Mouse (Mus musculus): ENCODE measurements around the gene Igdcc3.

Gene Igdcc3

DNA sequence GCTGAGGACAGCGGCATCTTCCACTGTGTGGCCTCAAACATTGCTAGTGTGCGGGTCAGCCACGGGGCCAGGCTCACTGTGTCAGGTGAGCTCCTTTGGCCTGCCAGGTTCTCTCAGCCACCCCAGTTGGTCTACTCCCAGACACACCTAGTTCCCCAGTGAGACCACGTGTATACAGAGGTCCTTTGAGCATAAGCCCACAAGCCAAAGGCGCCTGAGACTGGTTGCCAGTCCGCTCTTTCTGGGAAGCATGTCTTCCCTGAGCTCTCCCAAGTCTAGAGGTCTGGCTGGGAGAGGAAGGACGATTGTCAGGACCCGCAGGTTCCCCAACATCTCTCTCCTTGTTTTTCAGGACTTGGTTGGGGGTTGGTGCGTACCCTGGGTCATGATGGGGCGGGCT is 36.9 kb downstream of the Igdcc3 start:
- no peak for DNase-seq (ENCODE audit: low spot score)

DNA sequence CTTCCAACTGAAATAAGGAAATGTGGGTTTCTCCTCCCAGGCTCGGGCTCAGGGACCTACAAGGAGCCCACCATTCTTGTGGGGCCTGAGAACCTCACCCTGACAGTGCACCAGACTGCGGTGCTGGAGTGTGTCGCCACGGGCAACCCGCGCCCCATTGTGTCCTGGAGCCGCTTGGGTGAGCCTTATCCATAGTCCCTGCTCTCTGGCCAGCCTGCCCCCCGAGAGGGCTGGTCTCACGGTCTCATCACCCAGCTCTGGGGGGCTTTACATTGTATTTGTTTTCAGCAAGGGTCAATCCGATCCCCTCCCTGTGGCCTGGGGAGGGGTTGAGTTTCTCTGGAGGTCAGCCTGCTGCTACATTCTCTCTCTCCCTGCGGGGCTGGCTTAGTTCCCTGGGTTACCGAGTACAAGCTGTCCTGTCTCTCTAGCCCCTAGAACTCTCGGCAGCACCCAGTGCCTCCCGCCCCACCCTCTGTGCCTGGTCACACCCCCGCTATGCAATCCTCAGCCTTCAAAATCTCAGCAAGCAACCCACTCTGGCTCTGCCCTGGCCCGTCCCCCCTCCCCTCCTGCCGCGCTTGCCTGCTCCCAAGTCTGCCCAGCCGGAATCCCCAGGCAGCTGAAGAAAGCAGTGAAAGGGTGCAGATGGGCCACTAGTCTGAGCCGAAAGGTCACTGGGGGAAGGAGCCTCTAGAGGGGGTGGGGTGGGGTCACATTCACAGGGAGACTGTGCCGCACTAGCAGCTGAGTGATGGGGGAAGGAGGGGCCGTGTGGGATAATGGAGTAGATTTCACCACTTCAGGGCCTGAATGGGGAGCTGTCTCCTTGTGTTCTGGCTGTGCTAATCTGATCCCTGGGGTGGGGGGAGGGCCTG is 37.6 kb downstream of the Igdcc3 start:
- DNase-seq (ENCODE audit: low spot score) = no peak

- DNase-seq (ENCODE audit: low spot score) = no peak
Observed at GRCm38 (mm10) chr9:65179817-65180624, 39.0 kb downstream of the Igdcc3 start.

DNA sequence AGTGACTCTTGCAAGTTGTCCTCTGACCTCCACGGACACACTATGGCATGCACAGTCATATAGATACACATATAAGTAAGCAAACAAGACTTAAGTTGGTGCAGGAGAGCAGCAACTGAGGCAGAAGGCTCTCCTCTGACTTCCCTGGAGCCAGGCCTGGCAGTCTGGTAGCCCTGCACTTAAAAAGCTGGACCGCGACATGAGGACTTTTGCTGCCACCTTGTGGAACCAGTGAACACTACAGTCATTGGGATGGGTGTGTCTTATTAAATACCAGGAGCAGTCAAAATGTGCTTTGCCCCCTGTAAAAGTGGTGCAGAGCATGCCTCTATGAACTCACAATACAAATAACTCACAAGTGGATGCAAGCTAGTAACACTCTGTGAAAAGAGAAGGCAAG is 47.6 kb downstream of the Igdcc3 start:
- DNase-seq (ENCODE audit: low spot score) = peak; percentile 92

DNA sequence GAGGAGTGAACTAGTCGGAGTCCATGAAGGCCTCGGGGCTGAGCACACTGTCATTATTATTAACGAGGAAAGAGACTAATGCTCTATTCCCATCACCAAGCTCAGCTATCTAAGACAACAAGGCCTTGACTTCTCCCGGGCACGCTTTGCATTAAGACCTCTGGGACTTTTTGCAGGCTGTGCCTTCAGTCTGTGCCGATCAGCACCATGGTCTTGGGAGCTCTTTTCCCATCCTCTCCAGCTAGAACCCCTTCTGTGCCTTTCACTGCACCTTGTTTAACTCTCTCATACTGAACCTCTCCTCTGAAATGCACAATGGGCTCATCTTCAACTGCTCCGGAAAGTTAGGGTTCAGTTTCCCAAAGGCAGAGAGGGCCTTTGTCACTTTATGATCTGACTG is 49.3 kb downstream of the Igdcc3 start:
- DNase-seq (ENCODE audit: low spot score) = no peak

GRCm38 (mm10) chr9:65191389-65191754 is 50.4 kb downstream of the Igdcc3 start:
- no peak for DNase-seq (ENCODE audit: low spot score)

DNA sequence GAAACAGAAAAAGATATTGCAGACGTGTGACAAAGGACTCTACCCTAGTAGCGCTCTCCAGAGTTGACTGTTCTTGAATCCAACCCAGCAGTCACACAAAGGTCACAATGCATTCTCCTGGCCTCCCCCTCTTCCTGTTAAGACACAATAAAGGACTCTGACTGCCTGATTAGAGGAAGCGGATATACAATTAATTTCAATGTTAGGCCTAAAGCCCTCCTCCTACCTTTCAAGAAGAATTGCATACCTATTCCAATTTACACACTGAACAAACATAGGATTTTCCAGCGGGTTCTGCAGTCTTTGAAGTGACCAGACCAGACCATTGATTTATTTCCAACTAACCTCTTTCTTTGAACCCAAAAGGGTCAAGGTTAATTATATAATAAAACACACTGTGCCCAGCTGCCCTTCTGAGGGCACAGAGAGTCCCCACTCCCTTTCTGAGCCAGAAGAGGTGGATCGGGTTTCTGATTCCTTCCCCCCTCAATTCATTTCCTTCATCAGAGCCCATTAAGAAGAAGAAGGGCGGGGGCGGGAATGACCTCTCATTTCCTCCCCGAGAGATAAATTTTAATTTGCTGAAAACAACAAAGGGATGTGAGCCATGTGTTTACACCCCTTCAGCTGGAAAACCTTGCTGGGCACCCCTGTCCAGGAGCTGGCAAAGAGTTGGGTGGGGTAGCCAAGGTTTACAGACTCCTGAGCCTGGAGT is 50.9 kb downstream of the Igdcc3 start:
- DNase-seq (ENCODE audit: low spot score) = no peak

DNA sequence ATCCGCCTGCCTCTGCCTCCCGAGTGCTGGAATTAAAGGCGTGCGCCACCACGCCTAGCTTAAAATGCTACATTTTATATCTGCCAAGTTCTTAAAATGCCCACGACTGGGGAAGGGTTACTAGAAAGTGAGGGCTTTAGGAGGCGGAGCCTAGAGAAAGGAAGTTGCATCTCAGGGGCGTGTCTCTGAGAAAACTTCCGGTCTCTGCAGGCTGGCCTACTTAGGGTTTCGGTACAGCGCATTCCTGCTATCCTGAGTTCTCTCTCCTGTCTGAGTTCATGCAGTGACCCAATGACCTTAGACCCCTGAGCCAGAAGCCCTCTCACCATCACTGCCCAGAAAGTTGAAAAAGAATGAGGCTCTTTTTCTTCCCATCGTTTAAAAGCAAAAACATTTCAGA is 52.2 kb downstream of the Igdcc3 start:
- DNase-seq (ENCODE audit: low spot score) = no peak

- DNase-seq (ENCODE audit: low spot score) = no peak
Observed at GRCm38 (mm10) chr9:65195053-65195452, 54.1 kb downstream of the Igdcc3 start, which contains the start of gene Parp16. Parp16 (plus strand) TSS chr9:65195353.

DNA sequence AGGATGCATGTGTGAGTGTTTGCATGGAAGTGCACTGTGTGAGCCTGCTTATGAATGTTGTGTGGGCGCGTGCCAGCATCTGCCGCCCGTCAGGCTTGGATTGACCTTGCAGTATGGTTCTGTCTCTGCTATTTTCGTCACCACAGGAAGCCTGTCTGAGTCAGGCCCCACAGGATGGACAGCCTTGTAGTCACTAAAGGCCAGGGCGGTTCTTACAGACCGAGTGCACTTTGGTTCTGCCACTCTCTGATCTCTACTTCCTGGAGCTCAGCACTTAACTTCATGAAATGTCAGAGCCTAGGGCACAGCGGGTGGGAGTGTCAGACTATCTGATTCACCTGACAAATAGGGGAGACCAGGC is 54.6 kb downstream of the Igdcc3 start:
- DNase-seq (ENCODE audit: low spot score) = peak; percentile 49

- no peak for DNase-seq (ENCODE audit: low spot score)
Observed at GRCm38 (mm10) chr9:65195982-65196737, 55.2 kb downstream of the Igdcc3 start.

DNA sequence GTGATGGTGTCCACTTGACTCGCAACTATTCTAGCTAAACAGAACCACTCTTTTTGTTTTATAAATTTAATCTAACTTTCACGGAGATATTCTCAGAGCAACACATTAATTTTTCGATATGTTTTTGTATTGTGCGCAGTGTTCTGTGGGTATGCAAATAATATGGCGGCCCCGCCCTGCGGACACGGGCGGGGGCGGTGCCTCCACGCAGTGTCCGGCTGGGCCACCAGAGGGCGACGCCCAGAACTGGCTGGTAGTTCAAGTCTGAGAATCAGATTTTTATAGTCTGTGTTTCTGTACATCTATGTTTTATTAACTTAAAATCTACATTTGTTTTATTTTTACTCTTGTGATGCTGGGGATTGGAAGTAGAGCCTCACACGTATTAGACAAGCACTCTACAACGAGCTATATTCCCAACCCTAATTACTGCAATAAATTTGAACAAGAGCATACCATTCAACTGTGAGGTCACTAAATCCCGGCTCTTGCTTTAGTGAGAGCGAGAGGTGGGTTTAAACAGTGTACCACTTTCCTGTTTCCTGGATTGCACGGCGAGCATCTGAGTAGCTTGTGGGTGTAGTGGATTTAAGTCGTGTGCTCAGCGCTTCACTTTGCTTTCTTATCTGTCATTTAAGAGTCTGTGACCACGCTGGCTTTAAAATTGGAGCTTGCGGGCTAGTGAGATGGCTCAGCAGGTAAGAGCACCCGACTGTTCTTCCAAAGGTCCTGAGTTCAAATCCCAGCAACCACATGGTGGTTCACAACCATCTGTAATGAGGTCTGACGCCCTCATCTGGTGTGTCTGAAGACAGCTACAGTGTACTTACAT is 56.0 kb downstream of the Igdcc3 start:
- peak; percentile 96 for DNase-seq (ENCODE audit: low spot score)

DNA sequence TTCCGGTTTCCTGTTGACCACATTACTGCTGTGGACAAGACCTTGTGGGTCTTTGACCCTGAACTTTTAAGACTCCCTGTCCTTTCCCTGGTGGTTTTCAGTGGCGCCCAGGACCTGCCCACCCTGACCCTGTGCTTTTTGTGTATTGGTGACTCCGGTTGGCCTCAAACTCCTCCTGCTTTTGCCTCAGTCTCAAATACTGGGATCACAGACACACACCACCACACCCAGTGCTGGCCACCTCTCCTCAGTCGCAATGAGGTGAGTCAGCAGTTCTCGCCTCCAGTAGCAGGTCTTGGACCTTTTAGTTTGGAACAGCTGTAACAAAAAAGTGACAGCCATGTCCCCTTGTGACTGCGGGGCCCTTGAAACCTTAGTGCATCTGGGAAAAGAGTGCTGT is 56.8 kb downstream of the Igdcc3 start:
- no peak for DNase-seq (ENCODE audit: low spot score)

DNA sequence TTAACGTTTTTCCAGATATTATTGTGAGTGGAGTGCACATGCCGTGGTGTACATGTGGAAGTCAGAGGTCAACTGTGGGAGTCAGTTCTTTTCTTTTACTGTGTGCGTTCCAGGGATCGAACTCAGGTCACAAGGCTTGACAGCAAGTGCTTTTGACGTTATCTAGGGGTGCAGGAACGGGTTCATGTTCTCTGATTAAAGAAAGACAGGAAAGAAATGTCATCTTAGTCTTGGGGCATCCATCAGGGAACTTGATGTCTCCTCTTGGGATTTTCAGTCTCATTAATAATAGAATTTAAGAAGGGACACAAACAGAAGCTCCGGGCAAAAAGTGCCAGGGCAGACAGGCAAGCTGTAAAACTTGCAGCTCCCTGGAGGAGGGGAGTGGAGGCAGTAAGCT is 58.7 kb downstream of the Igdcc3 start:
- no peak for DNase-seq (ENCODE audit: low spot score)

GRCm38 (mm10) chr9:65200606-65201005 is 59.6 kb downstream of the Igdcc3 start:
- DNase-seq (ENCODE audit: low spot score) = no peak

GRCm38 (mm10) chr9:65201021-65201380 is 60.0 kb downstream of the Igdcc3 start:
- no peak for DNase-seq (ENCODE audit: low spot score)

GRCm38 (mm10) chr9:65201381-65202164 is 60.6 kb downstream of the Igdcc3 start:
- peak; percentile 88 for DNase-seq (ENCODE audit: low spot score)

DNA sequence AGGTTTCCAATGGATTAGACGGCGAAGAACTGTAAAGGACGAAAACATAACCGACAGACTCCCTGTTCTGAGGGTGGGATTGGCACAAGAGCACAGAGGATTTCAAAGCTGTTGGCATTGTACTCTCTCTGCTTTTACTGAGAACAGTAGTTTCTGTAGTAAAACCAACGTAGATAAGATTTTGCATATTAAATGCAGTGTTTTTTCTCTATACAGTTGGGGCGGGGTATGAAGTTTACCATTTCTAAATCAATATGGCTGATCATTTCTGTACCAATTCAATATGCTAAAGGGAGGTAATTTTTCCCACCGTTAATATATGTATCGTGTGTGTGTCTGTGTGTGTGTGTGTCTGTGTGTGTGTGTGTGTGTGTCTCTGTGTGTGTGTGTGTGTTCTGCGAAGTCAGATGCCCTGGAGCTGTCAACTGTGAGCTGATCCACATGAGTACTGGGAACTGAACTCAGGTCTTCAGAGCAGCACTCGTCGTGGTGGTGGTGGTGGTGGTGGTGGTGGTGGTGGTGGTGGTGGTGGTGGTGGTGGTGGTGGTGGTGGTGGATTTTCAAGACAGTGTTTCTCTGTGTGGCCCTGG is 61.3 kb downstream of the Igdcc3 start:
- no peak for DNase-seq (ENCODE audit: low spot score)

GRCm38 (mm10) chr9:65205049-65205815 is 64.2 kb downstream of the Igdcc3 start:
- no peak for DNase-seq (ENCODE audit: low spot score)
